Mouse (Mus musculus): Measurements from ENCODE around the gene Ptov1. TPM values are rescaled to one million over a fixed set of nuclear protein-coding genes. Genes with fewer than 3 reads are reported as not detected.

The Ptov1 gene
- polyA plus RNA-seq (2014; fragmentation: Nextera tagmentation; extraction: Ambion mirVana), result 454 and 526 TPM in 2 replicates

DNA sequence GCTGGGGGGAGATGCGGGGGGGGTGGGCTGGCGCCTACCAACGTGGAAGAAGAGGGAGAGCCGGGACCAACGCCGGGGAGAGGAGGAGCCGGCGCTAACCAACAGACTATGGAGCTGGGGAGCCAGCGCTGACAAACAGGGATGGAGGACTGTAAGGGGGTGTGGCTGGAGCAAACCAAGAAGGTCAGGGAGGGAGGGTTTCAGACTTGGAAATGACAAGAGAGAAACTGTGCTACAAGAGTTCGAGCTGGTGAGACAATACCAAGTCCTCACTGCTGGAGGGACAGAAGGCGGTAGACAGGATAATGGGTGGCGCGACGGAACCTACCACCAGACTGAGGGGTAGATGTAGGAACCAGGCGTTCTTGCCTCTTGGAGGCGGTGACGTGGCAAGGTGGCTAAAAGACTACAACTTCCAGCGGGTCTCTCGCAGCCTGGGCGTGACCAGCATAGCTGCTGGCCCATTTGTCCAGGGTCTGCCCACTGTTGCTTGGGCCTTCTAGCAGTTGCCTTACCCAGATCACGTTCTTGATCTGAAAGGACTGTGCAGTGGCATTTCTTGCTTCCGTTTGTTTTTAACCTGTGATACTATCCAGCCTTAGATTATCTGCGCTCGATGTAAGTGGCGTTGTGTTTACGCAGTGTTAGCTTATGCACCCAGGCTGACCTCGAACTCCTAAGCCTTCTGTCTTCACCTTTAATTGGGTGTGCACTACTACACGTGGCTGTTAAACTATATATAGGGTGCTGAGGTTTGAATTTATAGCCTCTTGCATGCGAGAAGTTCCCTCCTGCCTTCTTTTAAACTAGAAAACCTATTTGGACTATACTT lies at the start of gene Ptov1:
Gene Ptov1, minus strand, starts transcription at position 92 of the 832 bp plus-strand sequence.
- Histone ChIP-seq H3K27me3 (ENCODE audit: control insufficient read depth, insufficient read depth, low read length) (no peaks in the 10 kb centered on the region), H3K9me3 (ENCODE audit: control insufficient read depth, low read length) (no peaks in the 10 kb centered on the region), H3K27ac (ENCODE audit: low read depth, low read length) (peak within 1 kb of the TSS; percentile 100), H3K4me3 (ENCODE audit: low read depth, low read length) (peak within 1 kb of the TSS; percentile 99), H3K4me1 (replicated peaks; ENCODE audit: control insufficient read depth, insufficient read depth, low read length) (peaks cover 29% of the 10 kb centered on the region), H3K36me3 (ENCODE audit: control insufficient read depth, insufficient read depth, low read length) (peaks cover under 1% of the 10 kb centered on the region; the same call in 1 of the 2 replicates), H3K4me2 (ENCODE audit: low read depth, low read length, severe bottlenecking) (peak within 1 kb of the TSS; percentile 94), H3K9ac (ENCODE audit: low read length) (peak within 1 kb of the TSS; percentile 98)
- peak; percentile 99 for DNase-seq (ENCODE audit: low spot score)
- 11% methylated on average over 29 of the region's 29 CpGs for WGBS
- peak; percentile 94 for ATAC-seq (replicated peaks; ENCODE audit: low FRiP score)

DNA sequence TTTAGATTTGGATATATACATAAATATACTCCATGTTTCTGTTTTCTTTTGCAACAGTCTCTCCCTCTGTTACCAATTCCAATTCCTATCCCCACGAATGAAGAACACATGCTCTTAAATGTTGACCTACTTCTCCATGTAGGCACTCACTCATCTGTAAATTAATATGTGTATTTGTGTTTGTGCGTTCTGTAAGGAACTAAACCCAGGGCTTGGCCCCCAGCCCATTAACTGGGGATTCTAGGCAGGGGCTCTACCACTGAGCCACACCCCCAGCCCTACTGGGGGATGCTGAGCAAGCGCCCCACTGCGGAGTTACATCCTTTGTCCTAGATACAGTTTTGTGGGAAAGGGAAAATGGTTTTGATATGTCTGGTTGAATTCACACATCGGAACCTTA lies 49.5 kb upstream of the Ptov1 start:
- Histone ChIP-seq H3K27me3 (ENCODE audit: control insufficient read depth, insufficient read depth, low read length) (no peaks in the 10 kb centered on the region), H3K36me3 (ENCODE audit: control insufficient read depth, insufficient read depth, low read length) (peaks cover 3% of the 10 kb centered on the region; the same call in 1 of the 2 replicates), H3K4me3 (ENCODE audit: low read depth, low read length) (no peak overlapping the region), H3K27ac (ENCODE audit: low read depth, low read length) (no peak overlapping the region), H3K9me3 (ENCODE audit: control insufficient read depth, low read length) (no peaks in the 10 kb centered on the region), H3K9ac (ENCODE audit: low read length) (no peak overlapping the region), H3K4me2 (ENCODE audit: low read depth, low read length, severe bottlenecking) (no peak overlapping the region), H3K4me1 (replicated peaks; ENCODE audit: control insufficient read depth, insufficient read depth, low read length) (no peaks in the 10 kb centered on the region)
- ATAC-seq (replicated peaks; ENCODE audit: low FRiP score) (no peak), DNase-seq (ENCODE audit: low spot score) (no peak)
- 89% methylated on average over 5 of the region's 5 CpGs for WGBS

DNA sequence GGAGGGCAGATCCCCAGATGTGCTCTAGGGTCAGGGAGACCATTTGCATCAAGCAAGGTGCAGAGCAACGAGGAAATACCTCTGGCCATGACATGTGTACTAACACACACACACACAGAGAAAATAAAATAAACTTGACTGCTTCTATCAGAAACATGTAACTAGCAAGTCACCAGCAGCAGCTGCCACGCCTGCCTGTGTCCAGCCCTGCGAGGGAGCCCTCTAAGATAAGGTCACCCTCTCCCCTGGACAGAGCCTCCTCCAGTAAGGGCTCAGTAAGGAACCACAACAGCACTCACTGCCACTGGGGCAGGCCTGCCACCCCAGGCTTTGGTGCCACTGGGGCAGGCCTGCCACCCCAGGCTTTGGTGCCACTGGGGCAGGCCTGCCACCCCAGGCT lies 48.6 kb upstream of the Ptov1 start:
- Histone ChIP-seq H3K27me3 (ENCODE audit: control insufficient read depth, insufficient read depth, low read length) (no peaks in the 10 kb centered on the region), H3K9me3 (ENCODE audit: control insufficient read depth, low read length) (no peaks in the 10 kb centered on the region), H3K9ac (ENCODE audit: low read length) (no peak overlapping the region), H3K4me1 (replicated peaks; ENCODE audit: control insufficient read depth, insufficient read depth, low read length) (no peaks in the 10 kb centered on the region), H3K4me2 (ENCODE audit: low read depth, low read length, severe bottlenecking) (no peak overlapping the region), H3K27ac (ENCODE audit: low read depth, low read length) (no peak overlapping the region), H3K36me3 (ENCODE audit: control insufficient read depth, insufficient read depth, low read length) (peaks cover 3% of the 10 kb centered on the region; the same call in 1 of the 2 replicates), H3K4me3 (ENCODE audit: low read depth, low read length) (no peak overlapping the region)
- 85% methylated on average over 3 of the region's 3 CpGs for WGBS
- ATAC-seq (replicated peaks; ENCODE audit: low FRiP score) (no peak), DNase-seq (ENCODE audit: low spot score) (no peak)

DNA sequence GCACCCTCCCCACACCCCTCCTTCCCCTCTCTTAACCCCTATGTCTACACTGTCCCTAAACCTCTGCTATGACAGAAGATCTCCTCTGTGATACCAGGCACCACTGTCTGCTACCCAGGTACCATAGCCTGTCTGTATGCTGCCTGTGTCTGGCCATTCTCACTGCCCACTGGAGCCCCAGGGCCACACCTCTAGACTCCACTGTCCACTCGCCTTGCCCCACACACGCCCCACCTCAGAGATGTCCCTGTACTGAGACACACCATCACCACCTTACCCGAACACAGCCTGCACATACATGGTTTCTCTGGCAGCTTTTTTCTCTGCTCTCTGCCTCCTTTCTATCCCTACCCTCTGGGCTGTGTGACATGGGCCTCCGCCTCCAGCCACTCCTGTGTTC lies 47.3 kb upstream of the Ptov1 start:
- no peaks in the 10 kb centered on the region for H3K27me3 ChIP-seq (ENCODE audit: control insufficient read depth, insufficient read depth, low read length)
- H3K36me3 ChIP-seq (ENCODE audit: control insufficient read depth, insufficient read depth, low read length), result no peaks in the 10 kb centered on the region; the same call in 1 of the 2 replicates
- H3K9ac ChIP-seq (ENCODE audit: low read length), result no peak overlapping the region
- H3K4me3 ChIP-seq (ENCODE audit: low read depth, low read length), result no peak overlapping the region
- no peaks in the 10 kb centered on the region for H3K4me1 ChIP-seq (replicated peaks; ENCODE audit: control insufficient read depth, insufficient read depth, low read length)
- no peaks in the 10 kb centered on the region for H3K9me3 ChIP-seq (ENCODE audit: control insufficient read depth, low read length)
- DNase-seq (ENCODE audit: low spot score) (no peak), ATAC-seq (replicated peaks; ENCODE audit: low FRiP score) (no peak)
- H3K27ac ChIP-seq (ENCODE audit: low read depth, low read length), result no peak overlapping the region
- 91% methylated on average over 4 of the region's 4 CpGs for whole genome bisulfite sequencing
- no peak overlapping the region for H3K4me2 ChIP-seq (ENCODE audit: low read depth, low read length, severe bottlenecking)

DNA sequence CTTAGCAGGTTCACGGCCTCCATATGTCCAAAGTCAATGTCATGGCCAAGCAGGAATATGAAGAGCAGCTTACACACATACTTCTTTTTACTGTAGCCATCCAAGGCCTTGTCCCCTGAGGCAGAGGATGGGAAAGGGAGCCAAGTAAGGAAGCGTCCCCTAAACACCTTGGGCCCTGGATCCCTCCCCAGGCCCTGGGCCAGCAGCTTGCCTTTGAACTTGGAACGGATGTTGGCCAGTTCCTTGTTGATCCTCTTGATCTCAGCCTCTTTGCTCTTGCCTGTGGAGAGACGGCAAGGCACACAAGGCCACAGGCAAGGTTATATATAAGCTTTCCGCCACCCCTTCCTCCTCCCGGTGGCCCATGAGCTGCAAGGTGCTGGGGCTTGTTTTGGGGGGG lies 46.6 kb upstream of the Ptov1 start:
- no peaks in the 10 kb centered on the region; the same call in 1 of the 2 replicates for H3K36me3 ChIP-seq (ENCODE audit: control insufficient read depth, insufficient read depth, low read length)
- H3K27me3 ChIP-seq (ENCODE audit: control insufficient read depth, insufficient read depth, low read length), result no peaks in the 10 kb centered on the region
- no peak overlapping the region for H3K4me3 ChIP-seq (ENCODE audit: low read depth, low read length)
- no peak overlapping the region for H3K4me2 ChIP-seq (ENCODE audit: low read depth, low read length, severe bottlenecking)
- ATAC-seq (replicated peaks; ENCODE audit: low FRiP score) (no peak), DNase-seq (ENCODE audit: low spot score) (no peak)
- H3K27ac ChIP-seq (ENCODE audit: low read depth, low read length), result no peak overlapping the region
- no peaks in the 10 kb centered on the region for H3K9me3 ChIP-seq (ENCODE audit: control insufficient read depth, low read length)
- 92% methylated on average over 6 of the region's 6 CpGs for WGBS
- H3K4me1 ChIP-seq (replicated peaks; ENCODE audit: control insufficient read depth, insufficient read depth, low read length), result no peaks in the 10 kb centered on the region
- no peak overlapping the region for H3K9ac ChIP-seq (ENCODE audit: low read length)

DNA sequence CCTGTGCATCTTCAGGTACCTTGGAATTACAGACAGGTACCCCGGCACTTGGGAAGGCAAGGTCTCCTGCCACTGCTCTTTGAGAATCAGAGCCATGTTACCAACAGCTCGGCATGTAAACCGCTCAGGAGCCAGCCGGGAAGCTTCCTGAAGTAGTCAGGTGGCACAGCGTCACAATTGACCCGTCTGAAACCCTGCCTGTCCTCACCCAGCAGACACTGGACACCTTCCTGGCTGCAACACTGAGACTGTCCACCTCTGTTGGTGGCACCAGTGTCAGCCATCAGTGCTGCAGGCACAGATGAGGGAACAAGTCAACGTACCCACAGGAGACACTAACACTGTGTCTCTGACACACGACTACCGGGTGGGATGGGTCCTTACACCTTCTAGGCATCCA lies 45.7 kb upstream of the Ptov1 start:
- 94% methylated on average over 9 of the region's 9 CpGs for WGBS
- no peak for DNase-seq (ENCODE audit: low spot score)
- no peaks in the 10 kb centered on the region for H3K27me3 ChIP-seq (ENCODE audit: control insufficient read depth, insufficient read depth, low read length)

DNA sequence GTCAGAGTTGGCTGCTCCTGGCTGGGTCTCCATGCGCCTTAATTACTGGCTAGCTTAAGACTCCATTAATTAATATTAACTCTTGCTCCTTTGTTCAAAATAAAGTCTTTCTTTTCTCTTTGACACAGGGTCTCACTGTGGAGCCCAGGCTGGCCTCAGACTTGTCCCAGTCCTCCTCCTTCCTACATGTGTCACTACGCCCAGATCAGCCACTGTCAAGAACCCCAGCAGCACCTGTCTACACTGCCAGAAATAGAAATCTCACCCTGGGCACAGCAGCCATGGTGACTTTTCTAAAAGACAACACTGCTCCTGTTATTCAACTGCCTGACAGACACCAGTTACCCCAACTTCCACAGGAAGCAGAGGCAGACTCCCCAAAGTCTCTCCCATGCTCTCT lies 44.8 kb upstream of the Ptov1 start:
- WGBS, result 85% methylated on average over 2 of the region's 2 CpGs
- no peaks in the 10 kb centered on the region for H3K9me3 ChIP-seq (ENCODE audit: control insufficient read depth, low read length)
- H3K4me3 ChIP-seq (ENCODE audit: low read depth, low read length), result no peak overlapping the region
- H3K27ac ChIP-seq (ENCODE audit: low read depth, low read length), result no peak overlapping the region
- H3K27me3 ChIP-seq (ENCODE audit: control insufficient read depth, insufficient read depth, low read length), result no peaks in the 10 kb centered on the region
- no peak for ATAC-seq (replicated peaks; ENCODE audit: low FRiP score)
- H3K4me2 ChIP-seq (ENCODE audit: low read depth, low read length, severe bottlenecking), result no peak overlapping the region
- DNase-seq (ENCODE audit: low spot score), result no peak
- no peaks in the 10 kb centered on the region for H3K4me1 ChIP-seq (replicated peaks; ENCODE audit: control insufficient read depth, insufficient read depth, low read length)
- H3K36me3 ChIP-seq (ENCODE audit: control insufficient read depth, insufficient read depth, low read length), result no peaks in the 10 kb centered on the region; the same call in 1 of the 2 replicates
- H3K9ac ChIP-seq (ENCODE audit: low read length), result no peak overlapping the region

More for the DNA sequence above, 45.7 kb upstream of the Ptov1 start:
- Histone ChIP-seq H3K4me2 (ENCODE audit: low read depth, low read length, severe bottlenecking) (no peak overlapping the region), H3K9ac (ENCODE audit: low read length) (no peak overlapping the region), H3K36me3 (ENCODE audit: control insufficient read depth, insufficient read depth, low read length) (no peaks in the 10 kb centered on the region; the same call in 1 of the 2 replicates), H3K27ac (ENCODE audit: low read depth, low read length) (no peak overlapping the region), H3K9me3 (ENCODE audit: control insufficient read depth, low read length) (no peaks in the 10 kb centered on the region), H3K4me1 (replicated peaks; ENCODE audit: control insufficient read depth, insufficient read depth, low read length) (no peaks in the 10 kb centered on the region), H3K4me3 (ENCODE audit: low read depth, low read length) (no peak overlapping the region)
- ATAC-seq (replicated peaks; ENCODE audit: low FRiP score), result no peak

DNA sequence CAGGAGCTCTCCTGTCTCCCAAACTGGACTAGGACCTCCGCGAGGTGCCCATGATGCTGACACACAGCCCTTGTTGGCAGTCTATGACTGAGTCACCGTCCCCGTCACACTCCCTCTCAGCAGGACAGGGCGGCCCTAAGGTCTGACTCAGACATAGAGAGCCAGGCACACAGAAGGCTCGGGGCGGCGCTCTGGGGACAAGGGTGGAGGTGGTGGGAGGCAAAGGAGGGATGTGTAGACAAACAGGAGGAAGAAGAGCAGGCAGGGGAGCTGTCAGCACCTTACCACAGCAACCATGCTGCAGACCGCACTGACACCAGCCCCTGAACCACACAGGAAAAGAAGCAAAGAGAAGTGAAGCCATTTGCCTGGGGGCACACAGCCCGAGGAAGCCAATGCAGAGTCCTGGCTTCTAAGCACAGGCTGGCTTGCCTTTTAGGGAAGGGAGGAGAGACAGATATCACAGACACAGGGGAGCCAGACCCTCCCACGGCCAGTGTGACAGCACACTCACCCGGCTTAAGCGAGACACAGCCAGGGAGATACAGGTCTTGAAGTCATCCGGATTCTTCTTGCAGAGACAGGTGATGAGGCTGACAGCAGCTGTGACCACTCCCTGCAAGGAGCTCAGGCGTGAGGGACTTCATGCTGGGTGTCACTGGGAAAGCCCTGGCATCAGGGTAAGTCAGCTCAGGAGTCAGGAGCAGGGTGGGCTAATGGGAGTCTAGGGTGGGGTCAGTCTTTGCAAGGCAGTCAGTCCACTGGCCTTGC lies 39.3 kb upstream of the Ptov1 start:
- no peaks in the 10 kb centered on the region for H3K4me1 ChIP-seq (replicated peaks; ENCODE audit: control insufficient read depth, insufficient read depth, low read length)
- no peaks in the 10 kb centered on the region for H3K9me3 ChIP-seq (ENCODE audit: control insufficient read depth, low read length)
- H3K36me3 ChIP-seq (ENCODE audit: control insufficient read depth, insufficient read depth, low read length), result peaks cover 4% of the 10 kb centered on the region; the same call in 1 of the 2 replicates
- no peaks in the 10 kb centered on the region for H3K27me3 ChIP-seq (ENCODE audit: control insufficient read depth, insufficient read depth, low read length)
- no peak for ATAC-seq (replicated peaks; ENCODE audit: low FRiP score)
- 93% methylated on average over 15 of the region's 15 CpGs for WGBS
- no peak overlapping the region for H3K27ac ChIP-seq (ENCODE audit: low read depth, low read length)
- no peak overlapping the region for H3K4me2 ChIP-seq (ENCODE audit: low read depth, low read length, severe bottlenecking)
- no peak overlapping the region for H3K9ac ChIP-seq (ENCODE audit: low read length)
- H3K4me3 ChIP-seq (ENCODE audit: low read depth, low read length), result no peak overlapping the region
- no peak for DNase-seq (ENCODE audit: low spot score)
